Mouse (Mus musculus) skeletal muscle tissue, adult 2 months (tissue): ENCODE measurements at regions not wholly inside any gene's neighbourhood (a gene's known extent, or its start where the extent isn't known, plus 50 kb on each side); places are given as distances from the start of the nearest gene placed in this dataset.

ENCODE experiments used
- DNase-seq: peaks from one replicate; pipeline ENCODE4 v3.0.0-alpha.2; 2012; ENCODE audit warnings: low read depth, low spot score

- DNase-seq: no peak
Observed at GRCm38 (mm10) chr1:55983522-55984066, 577.9 kb downstream of the Plcl1 start.

GRCm38 (mm10) chr1:55997074-55997473, 591.4 kb downstream of the Plcl1 start:
- DNase-seq: no peak
